Mouse (Mus musculus) ES-E14 (cell line): ENCODE measurements around the gene Adap2.

Experiments used
- CHD2 ChIP-seq: IDR thresholded peaks from 2 replicates; pipeline ENCODE4 v1.6.1; 2014; ENCODE audit warnings: mild to moderate bottlenecking, low read depth, low read length, inconsistent platforms
- HCFC1 ChIP-seq: IDR thresholded peaks from 2 replicates; pipeline ENCODE4 v1.6.1; 2012; ENCODE audit warnings: low read length, inconsistent platforms, borderline replicate concordance; ENCODE audit not compliant: insufficient read depth
- MAFK ChIP-seq: IDR thresholded peaks from 2 replicates; pipeline ENCODE4 v1.6.1; 2014; ENCODE audit warnings: mild to moderate bottlenecking, low read depth, low read length, inconsistent platforms; ENCODE audit not compliant: insufficient read depth
- ZC3H11A ChIP-seq: IDR thresholded peaks from 2 replicates; pipeline ENCODE4 v1.6.1; 2012; ENCODE audit warnings: low read depth, mild to moderate bottlenecking, inconsistent platforms, low read length, borderline replicate concordance
- ZNF384 ChIP-seq: IDR thresholded peaks from 2 replicates; pipeline ENCODE4 v1.6.1; 2012; ENCODE audit warnings: low read depth, low read length, inconsistent platforms

GRCm38 (mm10) chr11:80141825-80142521 lies 11.9 kb upstream of the Adap2 start, which contains the start of gene Tefm:
- no peak for TF ChIP-seq CHD2
- no peak for TF ChIP-seq ZNF384
- no peak for TF ChIP-seq MAFK
- TF ChIP-seq HCFC1, result peak; percentile 82
- TF ChIP-seq ZC3H11A, result no peak
